Mouse (Mus musculus) heart, embryonic 11.5 days (tissue): Measurements from ENCODE around the gene Aifm3. TPM values are rescaled to one million over a fixed set of nuclear protein-coding genes. Genes with fewer than 3 reads are reported as not detected.

Source experiments
- ATAC-seq: fragments of 200-750 bp; cut with Nextera tagmentation; replicated peaks from 2 replicates; pipeline ENCODE4 v1.8.0; 2017; ENCODE audit warnings: moderate library complexity; ENCODE audit not compliant: insufficient number of reproducible peaks, low FRiP score, low TSS enrichment
- H3K27ac ChIP-seq: fragments of 300-500 bp; sonication (generic); 2 replicates; pipeline ENCODE4 v1.5.1; 2014; ENCODE audit warnings: mild to moderate bottlenecking, low read depth, low read length
- H3K27me3 ChIP-seq: fragments of 300-500 bp; sonication (generic); 2 replicates; pipeline ENCODE4 v1.6.1; 2014; ENCODE audit warnings: mild to moderate bottlenecking, low read length, mixed read lengths; ENCODE audit not compliant: control insufficient read depth, insufficient read depth
- H3K36me3 ChIP-seq: fragments of 300-500 bp; sonication (generic); 2 replicates; pipeline ENCODE4 v1.6.1; 2014; ENCODE audit warnings: mild to moderate bottlenecking, low read length, moderate library complexity, mixed read lengths; ENCODE audit not compliant: control insufficient read depth, insufficient read depth
- H3K4me1 ChIP-seq: fragments of 300-500 bp; sonication (generic); 2 replicates; pipeline ENCODE4 v1.6.1; 2014; ENCODE audit warnings: low read length; ENCODE audit not compliant: control insufficient read depth, insufficient read depth
- H3K4me2 ChIP-seq: fragments of 300-500 bp; sonication (generic); 2 replicates; pipeline ENCODE4 v1.6.1; 2014; ENCODE audit warnings: mild to moderate bottlenecking, moderate library complexity
- H3K4me3 ChIP-seq: fragments of 300-500 bp; sonication (generic); 2 replicates; pipeline ENCODE4 v1.5.1; 2014; ENCODE audit warnings: low read depth, low read length
- H3K9ac ChIP-seq: fragments of 300-500 bp; sonication (generic); 2 replicates; pipeline ENCODE4 v1.6.1; 2014; ENCODE audit warnings: mild to moderate bottlenecking, low read depth, low read length, moderate library complexity
- H3K9me3 ChIP-seq: fragments of 300-500 bp; sonication (generic); replicated peaks from 2 replicates; pipeline ENCODE4 v1.6.1; 2016; ENCODE audit warnings: low read length; ENCODE audit not compliant: control insufficient read depth
- WGBS: fragments of 180-500 bp; shearing (Covaris S2); extraction: QIAGEN DNeasy Blood & Tissue Kit; methylation state at CpG from one replicate; pipeline ENCODE4 v1.1.7; 2014; ENCODE audit not compliant: insufficient replicate concordance; 5-methylcytosine and 5-hydroxymethylcytosine counted together
- polyA plus RNA-seq: library from polyadenylated mRNA; unstranded; fragments of >200 nt; fragmentation: Nextera tagmentation; extraction: Ambion mirVana; gene quantifications from 2 replicates; pipeline ENCODE4 v1.2.1, GENCODE M21; 2014

Aifm3 gene
- polyA plus RNA-seq, result 0.54 and 0.68 TPM in 2 replicates

DNA sequence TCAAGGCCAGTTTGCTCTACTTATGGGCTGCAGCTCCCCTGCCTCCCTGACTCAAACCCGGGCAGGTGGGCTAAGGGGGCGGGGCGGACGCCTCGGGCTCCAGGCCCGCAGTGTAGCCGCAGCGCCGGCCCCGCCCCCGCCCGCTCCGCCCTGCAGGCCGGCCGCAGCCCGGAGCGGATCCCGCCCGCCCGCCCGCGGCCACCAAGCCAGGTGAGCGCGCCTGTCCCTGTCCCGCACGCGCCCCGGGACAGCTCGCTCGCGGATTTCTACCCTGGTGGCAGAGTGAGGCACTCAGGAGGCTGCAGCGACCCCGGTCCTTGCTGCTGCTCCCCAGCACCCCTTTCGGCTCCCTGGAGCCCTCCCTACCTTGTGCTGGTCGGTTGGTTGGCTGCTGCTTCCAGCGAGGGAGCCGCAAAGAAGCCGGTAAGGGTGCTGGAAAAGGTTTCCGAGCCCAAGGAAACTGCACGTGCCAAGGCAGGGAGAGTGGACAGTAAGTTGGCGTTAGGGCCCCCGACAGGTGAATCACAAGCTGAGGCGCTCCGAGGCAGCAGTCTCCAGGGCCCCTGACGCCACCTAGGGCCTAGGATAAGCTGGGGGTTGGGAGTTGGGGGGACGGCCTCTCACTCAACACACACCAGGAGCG, at the start of gene Aifm3:
Gene Aifm3, plus strand, starts transcription at position 143 of the 643 bp plus-strand sequence.
- Histone ChIP-seq H3K4me2 (peak within 1 kb of the TSS; percentile 97), H3K27ac (no peak within 1 kb of the TSS), H3K4me1 (peaks cover 18% of the 10 kb centered on the region), H3K9me3 (no peaks in the 10 kb centered on the region), H3K27me3 (peaks cover 21% of the 10 kb centered on the region), H3K9ac (peak within 1 kb of the TSS; percentile 64), H3K36me3 (peaks cover 5% of the 10 kb centered on the region; the same call in 1 of the 2 replicates), H3K4me3 (peak within 1 kb of the TSS; percentile 58)
- WGBS, result 1% methylated on average over 47 of the region's 47 CpGs
- ATAC-seq, result peak; percentile 62

DNA sequence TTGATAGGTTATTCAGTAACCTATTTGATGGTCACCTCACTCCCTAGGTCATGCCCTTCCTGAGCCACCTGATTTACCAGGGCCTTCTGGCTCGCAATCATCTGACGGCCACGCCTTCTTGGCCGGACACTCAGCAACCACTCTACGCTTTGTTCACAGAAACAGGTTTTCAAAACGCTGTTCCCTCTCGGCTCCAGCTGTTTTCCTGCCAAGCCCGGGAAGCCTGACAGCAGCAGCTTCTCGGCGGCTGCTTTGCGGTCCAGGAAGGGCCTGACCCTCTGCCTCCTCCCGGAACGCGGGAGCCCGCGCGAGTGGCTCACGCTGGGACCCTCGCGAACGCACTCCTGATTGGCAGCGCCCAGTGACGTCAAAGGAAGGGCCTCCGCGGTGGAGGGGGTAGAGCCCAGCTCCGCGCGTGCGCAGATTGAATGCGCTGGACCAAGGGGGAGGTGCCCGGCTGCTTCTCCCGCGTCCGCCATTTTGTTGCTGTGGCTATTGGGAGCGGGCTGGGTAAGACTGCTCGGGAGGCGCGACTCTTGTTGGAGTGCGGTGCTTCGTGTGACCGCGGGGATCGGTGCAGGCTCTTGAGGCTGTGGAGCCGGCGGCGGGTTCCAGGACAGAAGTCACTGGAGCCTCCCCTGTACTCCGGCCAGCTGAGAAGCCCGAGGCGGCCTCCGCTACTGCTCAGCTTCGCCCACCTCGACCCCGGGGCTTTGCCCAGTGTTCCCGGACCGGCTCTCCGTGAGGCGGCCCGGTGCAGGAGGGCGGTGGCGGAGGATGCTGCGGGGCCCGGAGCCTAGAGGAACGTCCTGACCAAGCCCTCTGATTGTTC, 37.7 kb upstream of the Aifm3 start, which contains the start of gene Crkl:
Gene Crkl, plus strand, starts transcription at position 447 of the 832 bp plus-strand sequence.
- peak within 1 kb of the TSS; percentile 93 for H3K27ac ChIP-seq
- peaks cover 6% of the 10 kb centered on the region; the same call in 1 of the 2 replicates for H3K36me3 ChIP-seq
- no peaks in the 10 kb centered on the region for H3K9me3 ChIP-seq
- peak; percentile 95 for ATAC-seq
- no peaks in the 10 kb centered on the region for H3K27me3 ChIP-seq
- peaks cover 13% of the 10 kb centered on the region for H3K4me1 ChIP-seq
- peak within 1 kb of the TSS; percentile 90 for H3K4me2 ChIP-seq
- under 1% methylated on average over 63 of the region's 63 CpGs for WGBS
- peak within 1 kb of the TSS; percentile 91 for H3K4me3 ChIP-seq
- H3K9ac ChIP-seq, result peak within 1 kb of the TSS; percentile 97

- Histone ChIP-seq H3K4me3 (peak overlapping the region; percentile 91), H3K4me1 (peaks cover 13% of the 10 kb centered on the region), H3K36me3 (peaks cover 10% of the 10 kb centered on the region; the same call in 1 of the 2 replicates), H3K9me3 (no peaks in the 10 kb centered on the region), H3K4me2 (peak overlapping the region; percentile 90), H3K9ac (peak overlapping the region; percentile 97), H3K27me3 (no peaks in the 10 kb centered on the region), H3K27ac (peak overlapping the region; percentile 93)
- ATAC-seq, result peak; percentile 7
- WGBS, result under 1% methylated on average over 24 of the region's 24 CpGs
These were observed 37.1 kb upstream of the Aifm3 start for GRCm38 (mm10) chr16:17452373-17452715.

GRCm38 (mm10) chr16:17456901-17457300, 32.5 kb upstream of the Aifm3 start:
- ATAC-seq, result no peak
- H3K36me3 ChIP-seq, result peaks cover 12% of the 10 kb centered on the region
- 85% methylated on average over 1 of the region's 1 CpGs for WGBS

GRCm38 (mm10) chr16:17460254-17460653, 29.2 kb upstream of the Aifm3 start:
- 94% methylated on average over 4 of the region's 4 CpGs for WGBS
- peaks cover 9% of the 10 kb centered on the region for H3K36me3 ChIP-seq

More at GRCm38 (mm10) chr16:17456901-17457300, 32.5 kb upstream of the Aifm3 start:
- peaks cover 17% of the 10 kb centered on the region for H3K4me1 ChIP-seq
- H3K27ac ChIP-seq, result no peak overlapping the region
- H3K4me2 ChIP-seq, result no peak overlapping the region
- H3K4me3 ChIP-seq, result no peak overlapping the region
- no peak overlapping the region for H3K9ac ChIP-seq
- H3K27me3 ChIP-seq, result no peaks in the 10 kb centered on the region
- H3K9me3 ChIP-seq, result no peaks in the 10 kb centered on the region

DNA sequence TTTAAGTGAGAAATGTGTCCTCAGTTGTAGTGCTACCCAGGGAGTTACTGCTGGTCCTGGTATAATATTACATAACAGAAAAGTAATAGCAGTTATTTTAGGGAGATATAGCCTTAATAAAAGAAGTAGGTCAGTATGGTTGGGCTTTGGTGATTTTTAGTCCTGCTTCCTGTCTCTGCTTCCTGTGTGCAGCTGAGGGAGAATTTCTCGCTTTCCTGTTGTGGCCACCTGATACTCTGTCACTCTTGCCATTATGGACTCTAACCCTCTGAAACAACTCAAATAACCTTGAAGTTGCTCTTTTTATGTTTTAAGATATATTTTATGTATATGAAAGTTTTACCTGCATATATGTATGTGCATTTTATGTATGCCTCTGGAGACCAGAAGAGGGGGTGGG, 27.8 kb upstream of the Aifm3 start:
- Histone ChIP-seq H3K9ac (no peak overlapping the region), H3K4me1 (0 out of 2 replicates have a peak, but pooled peaks cover 7% of the 10 kb centered on the region), H3K27ac (no peak overlapping the region), H3K4me2 (no peak overlapping the region), H3K27me3 (no peaks in the 10 kb centered on the region), H3K4me3 (no peak overlapping the region), H3K9me3 (no peaks in the 10 kb centered on the region), H3K36me3 (peaks cover 7% of the 10 kb centered on the region)
- 85% methylated on average over 1 of the region's 1 CpGs for WGBS
- ATAC-seq, result no peak

More at GRCm38 (mm10) chr16:17460254-17460653, 29.2 kb upstream of the Aifm3 start:
- H3K27me3 ChIP-seq, result no peaks in the 10 kb centered on the region
- no peak overlapping the region for H3K9ac ChIP-seq
- H3K4me1 ChIP-seq, result peaks cover 7% of the 10 kb centered on the region; the same call in 1 of the 2 replicates
- no peak overlapping the region for H3K4me2 ChIP-seq
- no peaks in the 10 kb centered on the region for H3K9me3 ChIP-seq
- H3K4me3 ChIP-seq, result no peak overlapping the region
- ATAC-seq, result no peak
- no peak overlapping the region for H3K27ac ChIP-seq

DNA sequence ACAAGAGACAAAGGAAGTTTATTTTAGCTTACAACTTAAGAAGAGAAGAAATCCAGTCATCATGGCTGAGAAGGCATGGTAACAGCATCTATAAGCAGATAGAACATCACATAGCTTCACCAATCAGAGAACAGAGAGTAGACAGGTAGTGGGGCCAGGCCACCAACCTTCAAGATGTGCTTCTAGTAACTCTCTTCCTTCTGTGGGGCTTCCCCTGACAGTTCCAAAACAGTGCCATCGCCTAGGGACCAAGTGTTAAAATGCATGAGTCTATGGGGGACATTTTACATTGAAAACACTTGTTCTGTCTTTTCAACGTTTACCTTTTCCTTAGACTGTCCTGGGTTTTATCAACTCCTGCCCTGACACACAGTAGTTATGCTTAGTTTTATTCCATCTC, 26.2 kb upstream of the Aifm3 start:
- Histone ChIP-seq H3K4me3 (no peak overlapping the region), H3K4me2 (no peak overlapping the region), H3K9me3 (no peaks in the 10 kb centered on the region), H3K27ac (no peak overlapping the region), H3K36me3 (no peaks in the 10 kb centered on the region; the same call in 1 of the 2 replicates), H3K4me1 (0 out of 2 replicates have a peak, but pooled peaks cover 7% of the 10 kb centered on the region), H3K27me3 (no peaks in the 10 kb centered on the region), H3K9ac (no peak overlapping the region)
- WGBS, result 89% methylated on average over 2 of the region's 2 CpGs
- ATAC-seq, result no peak

DNA sequence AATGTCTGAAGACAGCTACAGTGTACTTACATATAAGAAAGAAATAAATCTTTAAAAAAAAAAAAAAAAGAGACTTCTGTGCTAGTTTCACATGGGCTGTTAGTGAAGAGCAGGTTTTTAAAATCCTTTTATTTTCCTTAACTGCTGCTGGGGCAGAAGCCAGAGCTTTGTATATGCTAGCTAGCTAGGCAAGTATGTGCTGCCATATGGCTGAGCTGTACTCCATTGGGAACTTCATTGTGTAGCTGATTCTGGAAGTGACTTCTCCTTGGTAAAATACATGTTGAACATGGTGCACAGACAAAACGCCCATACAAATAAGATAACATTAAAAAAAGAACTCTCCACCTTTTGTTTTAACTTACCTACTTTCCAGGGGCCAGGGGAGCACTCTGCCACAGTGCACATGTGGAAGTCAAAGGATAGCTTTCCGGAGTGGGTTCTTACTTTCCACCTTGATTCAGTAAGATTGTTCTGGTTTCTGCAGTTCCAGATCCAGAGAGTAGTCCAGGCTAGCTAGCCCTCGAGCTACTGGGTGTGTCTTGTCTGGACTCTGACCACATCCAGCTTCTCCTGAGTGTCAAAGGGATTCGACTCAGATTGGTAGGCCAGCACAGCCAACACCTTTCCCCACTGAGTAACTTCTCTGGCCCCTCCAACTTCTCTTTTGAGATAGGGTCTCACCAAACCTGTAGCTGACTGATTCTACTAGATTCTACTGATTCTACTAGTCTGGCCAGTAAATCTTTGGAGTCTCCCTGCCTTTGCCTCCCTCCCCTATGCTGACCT, 22.3 kb upstream of the Aifm3 start:
- H3K9me3 ChIP-seq, result no peaks in the 10 kb centered on the region
- no peak overlapping the region for H3K9ac ChIP-seq
- peaks cover 9% of the 10 kb centered on the region; the same call in 1 of the 2 replicates for H3K36me3 ChIP-seq
- WGBS, result 83% methylated on average over 4 of the region's 4 CpGs
- no peak overlapping the region for H3K27ac ChIP-seq
- H3K4me3 ChIP-seq, result no peak overlapping the region
- no peak overlapping the region for H3K4me2 ChIP-seq
- no peak for ATAC-seq
- no peaks in the 10 kb centered on the region for H3K27me3 ChIP-seq
- H3K4me1 ChIP-seq, result 0 out of 2 replicates have a peak, but pooled peaks cover 3% of the 10 kb centered on the region
